Mouse (Mus musculus) layer of hippocampus, adult 18-20 months (tissue): Measurements from ENCODE around the gene Kif9. TPM values are rescaled to one million over a fixed set of nuclear protein-coding genes. Genes with fewer than 3 reads are reported as not detected.

Source experiments
- DNase-seq, 2 experiments: peaks; one replicate each; pipeline ENCODE4 v3.0.0; 2022; ENCODE audit warnings: low spot score in 2 of 2
- total RNA-seq, 2 experiments: library from RNA; stranded (reverse); gene quantifications; 2 replicates each; pipeline ENCODE4 v1.2.3; 2021

Gene Kif9
- total RNA-seq, 2 experiments from 2014 or later: 3.8 TPM

DNA sequence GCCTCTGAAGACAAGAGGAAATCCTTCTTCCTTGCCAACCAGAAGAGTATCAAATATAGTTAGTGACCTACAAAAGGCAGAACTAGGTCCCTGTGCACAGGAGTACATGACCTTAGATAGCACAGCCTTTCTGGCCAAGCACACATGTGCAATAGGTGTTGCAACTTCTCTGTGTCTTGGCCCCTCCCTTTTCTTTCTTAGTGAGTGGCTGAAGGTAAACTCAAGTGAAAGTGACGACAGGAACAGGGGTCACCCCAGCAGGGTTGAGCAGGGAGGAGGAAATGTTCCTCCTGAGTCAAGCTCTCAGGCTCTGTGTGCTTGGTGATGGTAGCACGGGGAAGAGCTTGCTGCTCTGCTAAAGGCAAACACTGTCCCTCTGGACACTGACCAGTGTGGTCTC lies 49.0 kb downstream of the Kif9 start:
- DNase-seq: no peak

GRCm38 (mm10) chr9:110529002-110529737 lies 52.4 kb downstream of the Kif9 start:
- DNase-seq: no peak

- no peak for DNase-seq
Observed at GRCm38 (mm10) chr9:110530650-110531049, 53.9 kb downstream of the Kif9 start.

DNA sequence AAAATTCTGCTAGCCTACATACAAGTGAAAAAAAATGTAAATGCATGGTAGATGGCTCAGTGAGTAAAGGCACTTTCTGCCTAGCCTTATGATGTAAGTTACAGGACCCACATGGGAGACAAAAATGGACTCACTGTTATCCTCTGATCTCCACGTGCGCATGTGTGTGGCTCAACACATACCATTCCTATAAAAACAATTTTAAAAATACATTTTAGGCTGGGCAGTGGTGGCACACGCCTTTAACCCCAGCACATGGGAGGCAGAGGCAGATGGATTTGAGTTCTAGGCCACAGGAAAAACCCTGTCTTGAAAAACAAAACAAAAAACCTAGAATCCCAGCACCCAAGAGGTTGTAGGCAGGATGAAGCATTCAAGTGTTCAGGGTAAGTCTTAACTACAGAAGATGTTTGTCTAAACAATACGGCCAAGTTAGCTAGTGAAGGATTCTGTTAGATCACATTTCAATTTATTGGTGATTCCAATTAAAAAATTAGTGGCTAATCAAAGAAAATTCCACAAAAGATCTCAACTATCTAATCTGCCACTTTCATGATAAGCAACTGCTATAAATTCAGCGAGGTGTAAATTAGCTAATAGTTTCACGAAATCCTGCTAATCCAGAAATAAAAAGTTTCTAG lies 54.5 kb downstream of the Kif9 start:
- DNase-seq: no peak

GRCm38 (mm10) chr9:110531914-110532489 lies 55.2 kb downstream of the Kif9 start:
- DNase-seq: peak; percentile 91 to 94

- DNase-seq: peak; percentile 54 to 72
Observed at GRCm38 (mm10) chr9:110532538-110533291, 56.0 kb downstream of the Kif9 start, which contains the start of gene Setd2. TSS of gene Setd2 (plus strand) at chr9:110532597.

- no peak for DNase-seq
Observed at GRCm38 (mm10) chr9:110533645-110534044, 56.9 kb downstream of the Kif9 start.

DNA sequence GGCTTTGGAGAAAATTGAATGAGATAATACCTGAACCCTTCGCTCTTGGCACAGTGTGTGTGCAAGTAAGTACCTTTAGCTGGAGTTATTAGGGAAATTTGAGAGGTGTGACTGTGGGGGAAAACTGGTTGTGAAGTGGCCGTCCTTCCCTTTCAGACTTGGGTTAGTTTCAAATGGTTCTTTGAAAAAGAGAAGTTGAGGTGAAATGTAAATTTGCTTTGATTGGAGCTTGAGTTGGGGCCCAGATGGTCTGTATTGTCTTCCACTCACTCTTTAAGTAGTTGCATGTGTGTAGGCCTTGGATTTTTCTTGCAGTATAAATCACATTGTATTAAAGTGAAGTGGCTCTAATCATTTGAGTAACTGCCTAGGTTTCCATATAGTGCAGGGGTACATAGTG lies 58.4 kb downstream of the Kif9 start:
- DNase-seq: no peak

- no peak for DNase-seq
Observed at GRCm38 (mm10) chr9:110536636-110537035, 59.9 kb downstream of the Kif9 start.

- peak in 1 of 2 experiments; percentile 10 for DNase-seq
Observed at GRCm38 (mm10) chr9:110538511-110538910, 61.8 kb downstream of the Kif9 start.

DNA sequence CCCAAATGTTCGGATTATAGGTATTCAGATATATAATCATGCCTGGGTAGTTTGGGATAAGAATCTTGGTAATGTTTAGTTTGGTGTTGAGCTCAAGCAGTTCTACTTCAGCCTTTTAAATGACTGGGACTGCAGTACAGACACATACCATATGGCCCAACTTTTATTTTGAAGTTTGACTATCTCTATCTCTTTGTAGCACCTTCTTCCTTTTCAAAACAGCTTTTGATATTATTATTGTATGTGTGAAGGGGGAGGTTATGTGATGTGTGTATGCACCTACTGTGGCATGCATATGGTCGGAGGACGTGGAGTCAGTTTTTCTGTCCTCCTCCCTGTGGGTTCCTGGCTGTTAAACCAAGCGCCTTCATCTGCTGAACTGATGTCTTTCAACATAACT lies 65.2 kb downstream of the Kif9 start:
- DNase-seq: no peak

GRCm38 (mm10) chr9:110548261-110548660 lies 71.5 kb downstream of the Kif9 start:
- DNase-seq: no peak

DNA sequence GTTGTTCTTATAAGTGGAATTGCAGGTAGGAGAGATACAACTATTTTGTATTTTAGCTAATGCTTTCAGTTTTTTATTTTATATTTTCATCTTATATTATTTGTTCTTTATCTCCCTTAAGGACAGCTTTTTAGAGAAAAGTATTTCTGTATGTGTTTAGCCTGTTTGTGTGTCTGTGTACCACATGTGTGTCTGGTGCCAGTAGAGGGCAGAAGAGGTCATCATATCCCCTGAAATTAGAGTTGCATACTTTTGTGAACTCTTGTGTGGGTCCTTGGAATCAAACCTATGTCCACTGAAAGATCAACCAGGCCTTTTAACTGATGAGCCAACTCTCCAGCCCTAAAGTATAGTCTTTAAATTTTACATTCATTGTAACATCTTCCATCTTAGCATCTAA lies 91.6 kb downstream of the Kif9 start:
- no peak for DNase-seq

Other genes starting within 250 kb of the Kif9 start
- 100 to 1,000 TPM; 288 to 297 TPM for gene Cspg5, start 233.2 kb upstream of the Kif9 start, total RNA-seq
- 10 to 100 TPM; 11.1 to 11.8 TPM for gene Elp6, start 171.8 kb upstream of the Kif9 start, total RNA-seq
- gene Scap, start 143.7 kb upstream of the Kif9 start, total RNA-seq: 100 to 1,000 TPM; 104 to 107 TPM
- gene Ptpn23, start 68.7 kb upstream of the Kif9 start, total RNA-seq: 10 to 100 TPM; 53.2 to 53.6 TPM
- not detected for gene Ngp, start 57.2 kb upstream of the Kif9 start, total RNA-seq
- 10 to 100 TPM; 23.0 to 23.5 TPM for gene Klhl18, start 264 bp upstream of the Kif9 start, total RNA-seq
- 10 to 100 TPM; 62.3 to 64.8 TPM for gene Setd2, start 55.6 kb downstream of the Kif9 start, total RNA-seq
- 1 to 10 TPM; 2.0 to 3.5 TPM for gene Nradd, start 147.5 kb downstream of the Kif9 start, total RNA-seq
- 10 to 100 TPM; 13.4 to 18.9 TPM for gene Nbeal2, start 177.2 kb downstream of the Kif9 start, total RNA-seq
- 10 to 100 TPM; 50.9 to 62.8 TPM for gene Ccdc12, start 179.5 kb downstream of the Kif9 start, total RNA-seq